Mouse (Mus musculus) liver, embryonic 14.5 days (tissue): ENCODE measurements at regions not wholly inside any gene's neighbourhood (a gene's known extent, or its start where the extent isn't known, plus 50 kb on each side); places are given as distances from the start of the nearest gene placed in this dataset.

Experiments
- ATAC-seq: fragments of 200-750 bp; cut with Nextera tagmentation; 2 replicates; pipeline ENCODE4 v1.8.0; 2017; ENCODE audit warnings: moderate number of reproducible peaks, mild to moderate bottlenecking, moderate library complexity; ENCODE audit not compliant: insufficient read depth
- DNase-seq, 3 experiments: peaks; one replicate each; pipeline ENCODE4 v3.0.0-alpha.2; 2012 to 2013; ENCODE audit warnings: low read depth in 3 of 3, low spot score in 3 of 3
- H3K27ac ChIP-seq: fragments of 300-500 bp; sonication (generic); 2 replicates; pipeline ENCODE4 v1.5.1; 2014; ENCODE audit warnings: moderate library complexity, mild to moderate bottlenecking, control low read depth, inconsistent platforms
- H3K27me3 ChIP-seq: fragments of 300-500 bp; sonication (generic); 2 replicates; pipeline ENCODE4 v1.6.1; 2014; ENCODE audit warnings: mild to moderate bottlenecking, low read length, moderate library complexity; ENCODE audit not compliant: control insufficient read depth, insufficient read depth
- H3K36me3 ChIP-seq: fragments of 300-500 bp; sonication (generic); replicated peaks from 2 replicates; pipeline ENCODE4 v1.6.1; 2014; ENCODE audit warnings: low read depth; ENCODE audit not compliant: control insufficient read depth, insufficient read depth
- H3K4me1 ChIP-seq, 2 experiments: fragments of 200-500 bp in 1 of 2; fragments of 300-500 bp in 1 of 2; sonication (generic) in 1 of 2; replicated peaks; 2 replicates each; pipeline ENCODE4 v1.6.1; 2012 to 2014; ENCODE audit warnings: antibody characterized with exemption in 1 of 2, inconsistent platforms in 1 of 2, low read length in 1 of 2; ENCODE audit not compliant: control insufficient read depth in 2 of 2, insufficient read depth in 2 of 2
- H3K4me2 ChIP-seq: fragments of 300-500 bp; sonication (generic); 2 replicates; pipeline ENCODE4 v1.6.1; 2014; ENCODE audit warnings: low read depth, mild to moderate bottlenecking, control low read depth, moderate library complexity
- H3K4me3 ChIP-seq, 2 experiments: fragments of 200-500 bp in 1 of 2; fragments of 300-500 bp in 1 of 2; sonication (generic) in 1 of 2; 2 replicates each; pipeline ENCODE4 v1.5.1; 2012 to 2014; ENCODE audit warnings: low read depth in 2 of 2, low read length in 2 of 2, mild to moderate bottlenecking in 2 of 2, control low read depth in 1 of 2, inconsistent platforms in 1 of 2, moderate library complexity in 1 of 2; ENCODE audit not compliant: insufficient read depth in 1 of 2
- H3K9ac ChIP-seq: fragments of 300-500 bp; sonication (generic); replicated peaks from 2 replicates; pipeline ENCODE4 v1.6.1; 2014; ENCODE audit warnings: mild to moderate bottlenecking, control low read depth, moderate library complexity
- H3K9me3 ChIP-seq: fragments of 300-500 bp; sonication (generic); 2 replicates; pipeline ENCODE4 v1.6.1; 2016; ENCODE audit warnings: low read length, mixed read lengths; ENCODE audit not compliant: control insufficient read depth
- CTCF ChIP-seq: IDR thresholded peaks from 2 replicates; pipeline ENCODE4 v1.5.1; 2016; ENCODE audit warnings: antibody characterized with exemption, low read depth, control low read depth
- EP300 ChIP-seq: IDR thresholded peaks from 2 replicates; pipeline ENCODE4 v1.6.1; 2016; ENCODE audit warnings: antibody characterized with exemption, low read depth
- WGBS: fragments of 180-500 bp; shearing (Covaris S2); extraction: QIAGEN DNeasy Blood & Tissue Kit; methylation state at CpG from one replicate; pipeline ENCODE4 v1.1.7; 2014; ENCODE audit not compliant: insufficient replicate concordance; 5-methylcytosine and 5-hydroxymethylcytosine counted together

GRCm38 (mm10) chr12:25782972-25783717 lies 631.9 kb downstream of the Rnf144a start:
- Histone ChIP-seq H3K27ac (no peak overlapping the region), H3K27me3 (no peaks in the 10 kb centered on the region; the same call in 1 of the 2 replicates), H3K9ac (no peak overlapping the region), H3K4me2 (no peak overlapping the region), H3K4me1 (no peaks in the 10 kb centered on the region), H3K4me3 (no peak overlapping the region), H3K9me3 (no peaks in the 10 kb centered on the region), H3K36me3 (no peaks in the 10 kb centered on the region)
- TF ChIP-seq CTCF (no peak), EP300 (no peak)
- WGBS: 47% methylated on average over 10 of the region's 10 CpGs
- ATAC-seq (no peak), DNase-seq (no peak)

DNA sequence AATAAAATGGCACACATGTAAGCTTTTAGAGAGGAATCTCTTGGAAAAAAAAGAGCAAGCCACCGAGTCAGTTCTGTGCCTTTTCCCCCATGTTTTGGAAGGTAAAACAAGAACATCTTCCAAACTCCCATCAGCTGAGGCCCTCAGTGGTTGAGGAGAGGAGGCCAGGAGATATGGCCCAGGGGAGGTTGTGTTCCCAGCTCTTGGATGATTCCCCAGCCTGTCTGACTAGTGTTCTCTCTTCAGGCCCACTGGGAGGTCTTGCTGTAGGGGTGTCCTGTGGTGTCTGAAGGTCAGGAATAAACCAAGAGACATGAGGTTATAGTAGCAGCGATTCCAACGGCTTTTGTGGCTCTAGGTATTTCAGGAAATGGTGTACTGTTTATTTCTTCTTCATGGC lies 643.2 kb downstream of the Rnf144a start:
- TF ChIP-seq CTCF (no peak), EP300 (no peak)
- no peaks in the 10 kb centered on the region for H3K36me3 ChIP-seq
- H3K9ac ChIP-seq: no peak overlapping the region
- H3K4me3 ChIP-seq: no peak overlapping the region
- WGBS: 51% methylated on average over 3 of the region's 3 CpGs
- no peaks in the 10 kb centered on the region for H3K9me3 ChIP-seq
- DNase-seq (no peak), ATAC-seq (no peak)
- no peaks in the 10 kb centered on the region for H3K27me3 ChIP-seq
- H3K4me2 ChIP-seq: no peak overlapping the region
- H3K27ac ChIP-seq: no peak overlapping the region
- H3K4me1 ChIP-seq: no peaks in the 10 kb centered on the region

GRCm38 (mm10) chr12:25768644-25769043 lies 646.4 kb downstream of the Rnf144a start:
- H3K9me3 ChIP-seq: no peaks in the 10 kb centered on the region
- 55% methylated on average over 5 of the region's 5 CpGs for WGBS
- ATAC-seq (no peak), DNase-seq (no peak)
- no peak overlapping the region for H3K9ac ChIP-seq
- TF ChIP-seq CTCF (no peak), EP300 (no peak)
- no peak overlapping the region for H3K27ac ChIP-seq
- no peaks in the 10 kb centered on the region for H3K4me1 ChIP-seq
- H3K4me2 ChIP-seq: no peak overlapping the region
- H3K4me3 ChIP-seq: no peak overlapping the region
- no peaks in the 10 kb centered on the region for H3K36me3 ChIP-seq
- H3K27me3 ChIP-seq: no peaks in the 10 kb centered on the region

- H3K27me3 ChIP-seq: no peaks in the 10 kb centered on the region
- DNase-seq (no peak), ATAC-seq (no peak)
- TF ChIP-seq CTCF: no peak
- H3K36me3 ChIP-seq: no peaks in the 10 kb centered on the region
- no peak overlapping the region for H3K9ac ChIP-seq
- H3K4me1 ChIP-seq: no peaks in the 10 kb centered on the region
- H3K27ac ChIP-seq: no peak overlapping the region
- no peaks in the 10 kb centered on the region for H3K9me3 ChIP-seq
- WGBS: 52% methylated on average over 1 of the region's 1 CpGs
- H3K4me2 ChIP-seq: no peak overlapping the region
- no peak overlapping the region for H3K4me3 ChIP-seq
Measured at GRCm38 (mm10) chr12:25763061-25763460, 652.0 kb downstream of the Rnf144a start.

DNA sequence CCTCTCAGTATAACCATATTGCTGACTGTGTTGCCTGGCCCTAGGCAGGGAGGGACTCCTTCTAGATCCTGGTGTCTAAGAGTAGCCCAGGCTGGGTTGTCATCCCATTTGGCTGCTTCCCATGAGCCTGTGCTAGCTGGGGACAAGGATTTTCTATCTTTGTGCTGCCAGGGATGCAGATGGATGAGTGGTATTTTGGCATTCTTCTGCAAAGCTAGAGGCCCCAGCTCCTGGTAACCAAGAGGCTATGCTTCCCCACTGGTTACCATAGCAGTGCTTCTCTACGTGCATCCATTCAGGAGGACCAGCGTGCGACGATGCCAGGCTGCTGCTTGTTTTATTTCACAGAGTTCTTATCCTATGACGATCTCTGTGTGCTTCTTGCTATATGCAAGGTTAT lies 658.0 kb downstream of the Rnf144a start:
- Histone ChIP-seq H3K4me1 (no peaks in the 10 kb centered on the region), H3K27ac (no peak overlapping the region), H3K27me3 (no peaks in the 10 kb centered on the region), H3K9me3 (no peaks in the 10 kb centered on the region), H3K9ac (no peak overlapping the region), H3K36me3 (no peaks in the 10 kb centered on the region), H3K4me2 (no peak overlapping the region), H3K4me3 (no peak overlapping the region)
- TF ChIP-seq CTCF (no peak), EP300 (no peak)
- DNase-seq (no peak), ATAC-seq (no peak)
- 85% methylated on average over 5 of the region's 5 CpGs for WGBS
